Mouse (Mus musculus) liver, embryonic 12.5 days (tissue): ENCODE data around the gene Slc30a1. TPM values are rescaled to one million over a fixed set of nuclear protein-coding genes. Genes with fewer than 3 reads are reported as not detected.

ENCODE experiments used
- ATAC-seq: fragments of 200-750 bp; cut with Nextera tagmentation; 2 replicates; pipeline ENCODE4 v1.8.0; 2017; ENCODE audit warnings: moderate number of reproducible peaks, mild to moderate bottlenecking, moderate library complexity
- H3K27ac ChIP-seq: fragments of 300-500 bp; sonication (generic); 2 replicates; pipeline ENCODE4 v1.5.1; 2016; ENCODE audit warnings: mild to moderate bottlenecking
- H3K27me3 ChIP-seq: fragments of 300-500 bp; sonication (generic); replicated peaks from 2 replicates; pipeline ENCODE4 v1.6.1; 2016; ENCODE audit warnings: mild to moderate bottlenecking, moderate library complexity
- H3K36me3 ChIP-seq: fragments of 300-500 bp; sonication (generic); 2 replicates; pipeline ENCODE4 v1.6.1; 2016; ENCODE audit warnings: mild to moderate bottlenecking, moderate library complexity
- H3K4me1 ChIP-seq: fragments of 300-500 bp; sonication (generic); 2 replicates; pipeline ENCODE4 v1.6.1; 2016
- H3K4me2 ChIP-seq: fragments of 300-500 bp; sonication (generic); 2 replicates; pipeline ENCODE4 v1.6.1; 2016; ENCODE audit warnings: mild to moderate bottlenecking, moderate library complexity
- H3K4me3 ChIP-seq: fragments of 300-500 bp; sonication (generic); 2 replicates; pipeline ENCODE4 v1.5.1; 2016; ENCODE audit warnings: mild to moderate bottlenecking, moderate library complexity
- H3K9ac ChIP-seq: fragments of 300-500 bp; sonication (generic); 2 replicates; pipeline ENCODE4 v1.6.1; 2016; ENCODE audit warnings: mild to moderate bottlenecking, moderate library complexity
- H3K9me3 ChIP-seq: fragments of 300-500 bp; sonication (generic); replicated peaks from 2 replicates; pipeline ENCODE4 v1.6.1; 2016; ENCODE audit warnings: mild to moderate bottlenecking, moderate library complexity
- WGBS: fragments of 180-500 bp; shearing (Covaris S2); methylation state at CpG from one replicate; pipeline ENCODE4 v1.1.7; 2016; ENCODE audit not compliant: insufficient replicate concordance; 5-methylcytosine and 5-hydroxymethylcytosine counted together
- polyA plus RNA-seq: library from polyadenylated mRNA; unstranded; fragments of >200 nt; fragmentation: Nextera tagmentation; extraction: Ambion mirVana; gene quantifications from 2 replicates; pipeline ENCODE4 v1.2.1, GENCODE M21; 2016

Slc30a1 gene
- polyA plus RNA-seq, 1 experiment from 2014 or later: 6.0 TPM

GRCm38 (mm10) chr1:191926681-191927080, 20.1 kb downstream of the Slc30a1 start:
- no peak overlapping the region for H3K9ac ChIP-seq
- ATAC-seq: no peak
- WGBS: 53% methylated on average over 3 of the region's 3 CpGs

GRCm38 (mm10) chr1:191928345-191928744, 21.8 kb downstream of the Slc30a1 start:
- peaks cover 72% of the 10 kb centered on the region for H3K27me3 ChIP-seq
- no peaks in the 10 kb centered on the region for H3K36me3 ChIP-seq
- no peaks in the 10 kb centered on the region for H3K9me3 ChIP-seq
- no peaks in the 10 kb centered on the region for H3K4me1 ChIP-seq
- no peak overlapping the region for H3K4me3 ChIP-seq
- no peak for ATAC-seq
- H3K9ac ChIP-seq: no peak overlapping the region
- WGBS: 55% methylated on average over 7 of the region's 7 CpGs
- H3K4me2 ChIP-seq: no peak overlapping the region
- H3K27ac ChIP-seq: no peak overlapping the region

More at GRCm38 (mm10) chr1:191926681-191927080, 20.1 kb downstream of the Slc30a1 start:
- Histone ChIP-seq H3K9me3 (no peaks in the 10 kb centered on the region), H3K4me3 (no peak overlapping the region), H3K4me1 (no peaks in the 10 kb centered on the region), H3K4me2 (no peak overlapping the region), H3K27ac (no peak overlapping the region), H3K27me3 (peaks cover 57% of the 10 kb centered on the region), H3K36me3 (no peaks in the 10 kb centered on the region)

GRCm38 (mm10) chr1:191929065-191929464, 22.5 kb downstream of the Slc30a1 start:
- H3K9ac ChIP-seq: no peak overlapping the region
- no peaks in the 10 kb centered on the region for H3K36me3 ChIP-seq
- WGBS: 61% methylated on average over 8 of the region's 8 CpGs
- no peak for ATAC-seq
- H3K27ac ChIP-seq: no peak overlapping the region
- no peak overlapping the region for H3K4me2 ChIP-seq
- H3K4me3 ChIP-seq: no peak overlapping the region
- H3K9me3 ChIP-seq: no peaks in the 10 kb centered on the region
- H3K4me1 ChIP-seq: no peaks in the 10 kb centered on the region
- peaks cover 68% of the 10 kb centered on the region for H3K27me3 ChIP-seq

- 57% methylated on average over 12 of the region's 12 CpGs for WGBS
- H3K4me3 ChIP-seq: no peak overlapping the region
- no peak overlapping the region for H3K4me2 ChIP-seq
These were observed 23.4 kb downstream of the Slc30a1 start for GRCm38 (mm10) chr1:191929897-191930524.

GRCm38 (mm10) chr1:191930525-191931105, 24.0 kb downstream of the Slc30a1 start:
- Histone ChIP-seq H3K36me3 (no peaks in the 10 kb centered on the region), H3K4me2 (no peak overlapping the region), H3K9ac (no peak overlapping the region), H3K4me3 (no peak overlapping the region), H3K9me3 (no peaks in the 10 kb centered on the region), H3K27me3 (peaks cover 65% of the 10 kb centered on the region), H3K4me1 (no peaks in the 10 kb centered on the region), H3K27ac (no peak overlapping the region)
- WGBS: 60% methylated on average over 3 of the region's 3 CpGs
- ATAC-seq: no peak

More at GRCm38 (mm10) chr1:191929897-191930524, 23.4 kb downstream of the Slc30a1 start:
- H3K36me3 ChIP-seq: no peaks in the 10 kb centered on the region
- H3K9me3 ChIP-seq: no peaks in the 10 kb centered on the region
- no peak overlapping the region for H3K9ac ChIP-seq
- no peak overlapping the region for H3K27ac ChIP-seq
- no peak for ATAC-seq
- H3K4me1 ChIP-seq: no peaks in the 10 kb centered on the region
- peaks cover 68% of the 10 kb centered on the region for H3K27me3 ChIP-seq

- Histone ChIP-seq H3K9me3 (no peaks in the 10 kb centered on the region), H3K9ac (no peak overlapping the region), H3K4me1 (no peaks in the 10 kb centered on the region), H3K4me3 (no peak overlapping the region), H3K27me3 (peaks cover 58% of the 10 kb centered on the region), H3K27ac (no peak overlapping the region), H3K36me3 (no peaks in the 10 kb centered on the region), H3K4me2 (no peak overlapping the region)
- WGBS: 56% methylated on average over 8 of the region's 8 CpGs
- no peak for ATAC-seq
These were observed 25.9 kb downstream of the Slc30a1 start for GRCm38 (mm10) chr1:191932286-191932985.

GRCm38 (mm10) chr1:191932986-191933632, 26.5 kb downstream of the Slc30a1 start:
- Histone ChIP-seq H3K9me3 (no peaks in the 10 kb centered on the region), H3K4me2 (no peak overlapping the region), H3K9ac (no peak overlapping the region), H3K27ac (no peak overlapping the region), H3K4me1 (no peaks in the 10 kb centered on the region), H3K27me3 (peaks cover 51% of the 10 kb centered on the region), H3K4me3 (no peak overlapping the region), H3K36me3 (no peaks in the 10 kb centered on the region)
- 48% methylated on average over 4 of the region's 4 CpGs for WGBS
- ATAC-seq: peak; percentile 18; the same call in 1 of the 2 replicates

- 37% methylated on average over 6 of the region's 6 CpGs for WGBS
- Histone ChIP-seq H3K27me3 (peaks cover 2% of the 10 kb centered on the region; the same call in 1 of the 2 replicates), H3K4me2 (no peak overlapping the region), H3K9ac (no peak overlapping the region), H3K27ac (no peak overlapping the region), H3K9me3 (no peaks in the 10 kb centered on the region), H3K36me3 (no peaks in the 10 kb centered on the region), H3K4me1 (peaks cover 14% of the 10 kb centered on the region), H3K4me3 (no peak overlapping the region)
- ATAC-seq: no peak
These were observed 37.1 kb downstream of the Slc30a1 start for GRCm38 (mm10) chr1:191943638-191944037.

- Histone ChIP-seq H3K9ac (no peak overlapping the region), H3K4me3 (no peak overlapping the region), H3K4me2 (no peak overlapping the region), H3K9me3 (no peaks in the 10 kb centered on the region), H3K27ac (no peak overlapping the region), H3K27me3 (peaks cover 5% of the 10 kb centered on the region; the same call in 1 of the 2 replicates), H3K4me1 (peaks cover 14% of the 10 kb centered on the region), H3K36me3 (no peaks in the 10 kb centered on the region)
- no peak for ATAC-seq
- 80% methylated on average over 8 of the region's 8 CpGs for WGBS
These were observed 38.8 kb downstream of the Slc30a1 start for GRCm38 (mm10) chr1:191945341-191945740.

GRCm38 (mm10) chr1:191945756-191946155, 39.2 kb downstream of the Slc30a1 start:
- Histone ChIP-seq H3K27ac (no peak overlapping the region), H3K4me2 (no peak overlapping the region), H3K27me3 (peaks cover 5% of the 10 kb centered on the region; the same call in 1 of the 2 replicates), H3K4me1 (peaks cover 14% of the 10 kb centered on the region), H3K4me3 (no peak overlapping the region), H3K9me3 (no peaks in the 10 kb centered on the region), H3K9ac (no peak overlapping the region), H3K36me3 (no peaks in the 10 kb centered on the region)
- no peak for ATAC-seq
- 61% methylated on average over 5 of the region's 5 CpGs for WGBS

GRCm38 (mm10) chr1:191946261-191946660, 39.7 kb downstream of the Slc30a1 start:
- Histone ChIP-seq H3K4me2 (no peak overlapping the region), H3K27me3 (peaks cover 5% of the 10 kb centered on the region; the same call in 1 of the 2 replicates), H3K4me1 (peaks cover 14% of the 10 kb centered on the region), H3K36me3 (no peaks in the 10 kb centered on the region), H3K9me3 (no peaks in the 10 kb centered on the region), H3K9ac (no peak overlapping the region), H3K27ac (no peak overlapping the region), H3K4me3 (no peak overlapping the region)
- no peak for ATAC-seq
- 59% methylated on average over 7 of the region's 7 CpGs for WGBS

- ATAC-seq: no peak
- 65% methylated on average over 2 of the region's 2 CpGs for WGBS
- no peaks in the 10 kb centered on the region for H3K36me3 ChIP-seq
- H3K4me3 ChIP-seq: no peak overlapping the region
- no peak overlapping the region for H3K27ac ChIP-seq
- peaks cover 14% of the 10 kb centered on the region for H3K4me1 ChIP-seq
- no peaks in the 10 kb centered on the region for H3K9me3 ChIP-seq
- peaks cover 5% of the 10 kb centered on the region; the same call in 1 of the 2 replicates for H3K27me3 ChIP-seq
- H3K4me2 ChIP-seq: no peak overlapping the region
- no peak overlapping the region for H3K9ac ChIP-seq
These were observed 40.3 kb downstream of the Slc30a1 start for GRCm38 (mm10) chr1:191946835-191947234.
